Mouse (Mus musculus) gastrocnemius, adult 18-20 months (tissue): ENCODE measurements around the gene Glipr2. TPM values are rescaled to one million over a fixed set of nuclear protein-coding genes. Genes with fewer than 3 reads are reported as not detected.
A peak's percentile ranks its signal among the peaks of the same experiment; 100 is the strongest.

Experiments used
- DNase-seq: peaks from one replicate; pipeline ENCODE4 v3.0.0; 2021; ENCODE audit warnings: low spot score
- total RNA-seq, 2 experiments: library from RNA; stranded (reverse); gene quantifications; 2 replicates each; pipeline ENCODE4 v1.2.3; 2021

Gene Glipr2
- total RNA-seq, 2 experiments from 2014 or later, result 1.8 to 2.5 TPM

DNA sequence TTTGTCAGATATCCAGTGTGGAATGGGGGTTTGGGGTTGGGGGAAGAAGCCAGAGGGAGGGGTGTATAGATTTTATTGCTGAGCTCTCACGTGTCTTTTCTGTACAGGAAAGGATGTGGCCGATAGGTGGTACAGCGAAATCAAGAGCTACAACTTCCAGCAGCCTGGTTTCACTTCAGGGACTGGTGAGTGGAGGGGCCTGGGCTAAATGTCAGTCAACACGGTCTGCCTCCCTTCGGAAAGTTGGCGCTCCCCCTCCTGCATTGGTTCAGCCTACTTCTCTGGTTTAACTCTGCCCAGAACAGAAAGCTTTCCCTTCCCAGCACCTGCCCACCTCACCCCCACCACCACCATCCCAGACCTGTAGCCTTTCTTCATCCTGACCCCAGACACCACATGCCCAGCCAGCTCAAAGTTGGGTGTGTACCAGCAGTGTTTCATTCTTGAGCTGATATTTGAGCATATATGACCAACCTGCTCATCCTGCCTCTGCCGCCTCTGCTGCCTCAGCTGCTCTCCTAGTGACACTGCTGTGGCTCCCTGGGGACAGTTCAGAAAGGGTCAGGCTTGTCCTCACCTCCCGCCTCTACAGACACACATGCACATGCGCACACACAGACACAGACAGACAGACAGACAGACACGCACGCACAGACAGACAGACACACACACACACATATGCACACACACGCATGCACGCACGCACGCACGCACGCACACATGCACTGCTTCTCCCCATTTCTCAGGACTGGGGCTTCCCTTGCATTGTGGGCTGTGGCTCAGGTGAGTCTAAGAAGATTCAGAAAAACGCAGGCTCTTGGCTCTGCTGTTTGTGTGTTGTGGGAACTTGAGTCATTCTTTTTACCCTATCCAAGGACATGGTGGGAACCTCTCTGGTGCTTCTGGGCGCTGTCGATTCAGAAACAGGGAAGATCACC, 13.5 kb downstream of the Glipr2 start:
- no peak for DNase-seq

DNA sequence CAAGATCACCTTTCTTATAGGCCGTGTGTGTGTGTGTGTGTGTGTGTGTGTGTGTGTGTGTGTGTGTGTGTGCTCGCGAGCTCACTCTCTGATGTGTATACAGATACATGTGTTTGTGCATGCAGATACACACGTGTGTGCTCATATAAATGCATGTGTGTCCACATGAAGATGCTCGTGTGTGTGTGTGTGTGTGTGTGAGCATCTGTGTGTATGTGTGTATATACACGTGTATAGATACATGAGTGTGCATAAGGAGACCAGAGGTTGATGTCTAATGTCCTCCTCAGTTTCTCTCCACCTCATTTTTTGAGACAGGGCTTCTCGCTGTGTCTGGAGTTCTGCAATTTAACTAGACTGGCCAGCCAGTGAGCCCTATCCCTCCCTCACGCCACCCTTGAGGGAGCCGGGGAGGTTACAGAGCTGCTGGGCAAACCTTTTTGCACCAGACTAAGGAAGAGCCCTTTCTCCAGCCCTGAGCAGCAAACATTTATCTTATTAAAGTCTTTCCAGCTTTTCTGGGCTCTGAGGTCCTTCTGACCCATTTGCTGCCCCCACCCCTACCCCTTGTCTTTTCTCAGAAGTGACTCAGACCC, 14.4 kb downstream of the Glipr2 start:
- no peak for DNase-seq

DNA sequence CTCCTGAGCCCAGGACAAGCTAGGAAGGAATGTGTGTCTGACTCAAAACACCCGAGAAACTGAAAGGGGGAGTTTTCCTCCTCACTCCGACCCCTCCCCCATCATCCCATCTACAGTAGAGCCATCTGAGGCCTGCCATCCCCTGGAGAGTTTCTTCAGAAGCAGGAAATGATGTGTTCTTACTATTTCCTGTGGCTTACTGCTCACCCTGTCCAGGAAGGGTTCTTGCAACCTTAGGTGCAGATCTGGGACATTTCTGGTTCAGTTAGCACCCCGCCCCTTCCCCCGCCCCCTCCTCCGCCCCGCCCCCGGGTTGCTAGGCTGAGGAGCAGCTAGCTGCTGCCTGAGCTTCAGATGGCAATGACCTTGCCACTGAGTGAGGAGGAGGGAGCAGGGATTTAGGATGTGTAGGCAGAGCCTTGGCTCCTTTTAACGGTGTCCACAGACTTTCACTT, 15.0 kb downstream of the Glipr2 start:
- no peak for DNase-seq

DNA sequence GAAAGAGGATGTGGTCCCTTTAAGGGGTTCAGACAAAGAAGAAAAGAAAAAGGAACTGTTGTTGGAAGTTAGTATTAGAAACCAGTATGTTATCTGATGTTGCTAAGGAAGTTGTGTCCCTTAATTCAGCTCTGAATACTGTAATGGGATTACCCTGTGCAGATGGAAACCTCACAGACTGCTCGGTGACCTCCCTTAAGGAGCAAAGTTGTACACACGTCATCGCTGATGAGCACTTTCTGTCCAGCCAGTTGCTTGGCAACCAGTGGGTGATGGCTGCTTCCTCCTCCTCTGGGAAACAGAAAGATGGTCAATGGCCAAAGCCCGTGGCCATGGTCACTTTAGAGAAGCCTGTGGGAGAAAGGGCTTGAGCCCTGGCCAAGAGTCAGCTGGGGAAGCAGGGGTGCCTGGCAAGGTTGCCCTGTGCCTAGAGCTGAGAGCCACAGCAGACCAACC, 16.4 kb downstream of the Glipr2 start:
- peak; percentile 81 for DNase-seq

DNA sequence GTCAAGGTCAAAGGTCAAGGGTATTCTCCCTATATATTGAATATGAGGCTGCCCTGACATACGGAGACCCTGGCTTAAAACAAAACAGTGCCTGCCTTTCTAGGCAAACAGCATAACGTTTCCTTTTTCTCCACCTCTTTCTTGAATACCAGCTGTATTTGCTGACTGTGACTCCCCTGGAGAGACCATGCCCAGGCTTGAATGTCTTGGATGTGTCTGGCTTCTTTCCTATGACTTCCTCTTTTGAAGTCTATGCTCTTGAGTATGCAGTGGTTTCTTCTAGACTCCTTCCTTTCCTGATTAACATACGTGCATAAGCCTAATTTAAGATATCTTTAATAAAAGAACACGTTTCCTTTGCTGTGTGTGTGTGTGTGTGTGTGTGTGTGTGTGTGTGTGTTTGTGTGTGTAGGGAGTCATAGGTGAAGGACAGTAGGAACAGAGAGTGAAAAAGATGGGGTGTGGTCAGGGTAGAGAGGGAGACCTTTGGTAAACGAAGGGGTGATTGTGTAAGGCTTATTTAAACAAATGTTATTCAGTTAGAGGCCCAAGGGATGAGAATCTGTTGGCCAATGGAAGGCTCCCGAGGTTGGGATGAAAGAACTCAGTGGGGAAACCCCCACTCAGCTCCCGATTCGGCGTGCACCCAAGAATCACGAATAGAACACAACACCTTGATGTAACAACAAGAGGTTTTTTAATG, 17.9 kb downstream of the Glipr2 start:
- DNase-seq, result no peak

DNA sequence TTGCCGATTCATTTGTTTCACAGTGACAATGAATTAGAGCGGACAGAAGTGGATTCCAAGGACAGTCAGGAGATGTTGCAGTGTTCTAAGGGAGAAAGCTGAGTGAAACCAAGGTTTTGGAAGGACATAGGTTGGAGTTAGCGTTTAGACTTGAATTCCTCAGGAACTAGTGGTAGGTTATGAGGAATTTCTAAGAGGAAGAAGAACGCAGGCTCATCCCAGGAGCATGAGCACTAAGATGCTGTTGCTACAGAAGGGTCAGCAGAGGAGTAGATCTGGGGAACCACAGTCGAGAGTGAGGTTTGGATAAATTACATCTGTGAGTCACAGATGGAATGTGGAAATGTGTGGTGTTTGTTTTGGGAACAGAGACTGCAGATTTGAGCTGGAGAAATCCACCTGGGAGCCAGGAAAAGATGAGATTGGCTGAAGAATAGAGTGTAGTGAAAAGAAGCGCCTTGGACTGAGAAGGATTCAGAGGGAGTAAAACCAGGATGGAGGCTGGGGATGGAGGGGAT, 19.1 kb downstream of the Glipr2 start:
- DNase-seq, result no peak

DNA sequence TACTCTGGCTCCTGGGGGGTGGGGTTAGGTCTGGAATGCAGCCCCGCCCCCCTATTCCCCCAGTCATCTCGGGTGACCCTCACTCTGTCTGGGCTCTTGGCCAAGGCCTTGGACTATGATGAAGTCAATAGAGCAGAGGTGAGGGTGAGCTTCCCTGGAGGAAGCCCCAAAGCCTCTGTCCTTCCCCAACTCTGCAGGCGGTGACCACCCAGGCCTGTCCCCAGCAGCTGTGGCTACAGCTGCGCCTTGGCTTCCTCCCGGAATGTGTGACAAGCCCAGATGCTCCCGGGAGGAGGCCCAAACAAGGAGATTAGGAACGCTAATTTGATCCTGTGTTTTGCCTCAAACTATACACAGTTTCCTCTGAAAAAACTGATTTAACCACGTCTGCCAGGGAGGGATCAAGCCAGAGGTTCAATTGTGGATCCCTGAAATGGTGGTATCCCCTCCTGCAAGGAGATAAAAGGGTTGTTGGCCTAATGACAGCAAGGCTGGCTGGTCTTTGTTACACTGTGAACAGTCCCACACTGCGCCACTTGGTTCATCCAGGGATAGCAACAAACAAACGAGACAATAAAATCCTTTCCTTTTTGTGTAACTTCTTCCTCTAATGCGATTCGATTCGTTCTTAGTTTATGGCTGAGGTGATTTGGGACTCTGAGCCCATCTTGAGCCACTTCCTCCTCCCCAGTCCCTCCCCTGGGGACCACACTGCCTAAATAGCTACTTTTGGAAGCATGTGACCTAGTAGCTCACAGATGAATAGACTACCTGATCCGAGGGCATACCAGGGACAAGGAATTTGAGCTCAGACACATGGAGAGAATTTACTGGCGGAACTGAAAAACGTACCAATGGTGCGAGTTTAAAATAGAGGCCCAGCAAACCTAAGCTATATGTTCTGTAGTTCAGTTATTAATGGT, 21.6 kb downstream of the Glipr2 start:
- peak; percentile 53 for DNase-seq

DNA sequence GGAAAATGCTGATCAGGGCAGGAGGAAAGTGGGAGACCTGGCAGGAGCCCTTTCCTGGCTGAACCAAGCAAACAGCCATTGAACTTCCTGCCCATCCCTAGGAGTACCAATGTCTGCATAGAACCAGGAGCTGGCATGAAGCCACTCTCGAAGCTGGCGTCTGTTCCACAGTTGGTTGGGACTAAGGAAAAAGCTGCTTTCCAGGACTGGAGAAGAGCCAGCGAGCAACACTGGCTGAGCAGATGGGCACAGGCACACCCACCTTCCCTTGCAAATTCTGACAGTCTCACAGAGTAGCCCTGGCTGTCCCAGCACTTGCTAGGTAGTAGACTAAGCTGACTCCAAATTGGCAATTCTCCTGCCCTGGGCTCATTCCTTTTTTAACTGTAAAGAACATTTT, 22.5 kb downstream of the Glipr2 start:
- no peak for DNase-seq

DNA sequence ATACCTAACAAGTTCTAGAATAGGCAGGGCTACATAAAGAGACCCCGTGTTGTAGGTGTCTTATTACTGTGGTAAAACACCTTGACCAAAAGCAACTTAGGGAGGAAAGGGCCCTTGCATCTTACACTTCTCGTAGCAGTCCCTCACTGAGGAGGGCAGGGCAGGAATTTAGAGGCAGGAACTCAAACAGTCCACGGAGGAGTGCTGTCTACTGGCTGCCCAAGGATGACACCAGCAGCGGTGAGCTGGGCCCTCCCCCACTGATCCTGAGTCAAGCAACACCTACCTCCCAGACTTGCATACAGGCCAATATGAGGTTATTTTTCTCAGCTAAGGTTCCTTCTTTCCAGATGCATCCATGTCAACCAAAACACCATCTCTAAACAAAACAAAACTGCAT, 23.0 kb downstream of the Glipr2 start:
- DNase-seq, result no peak

DNA sequence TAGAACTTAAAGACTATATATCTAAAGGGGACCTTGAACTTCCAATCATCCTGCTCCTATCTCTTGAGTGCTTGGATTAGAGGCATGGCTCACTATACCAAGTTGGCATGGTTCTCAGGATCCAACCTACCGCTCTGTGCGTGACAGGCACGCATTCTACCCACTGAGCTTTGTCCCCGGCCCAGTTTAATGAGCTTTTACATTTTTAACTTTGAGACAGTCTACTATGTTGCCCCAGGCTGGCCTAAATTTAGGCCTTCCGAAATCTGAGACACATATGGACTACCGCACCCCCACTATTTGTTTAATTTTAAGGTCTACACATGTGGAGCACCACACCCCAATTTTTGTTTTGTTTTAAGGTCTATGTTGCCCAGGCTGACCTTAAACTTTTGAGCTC, 23.6 kb downstream of the Glipr2 start:
- no peak for DNase-seq

DNA sequence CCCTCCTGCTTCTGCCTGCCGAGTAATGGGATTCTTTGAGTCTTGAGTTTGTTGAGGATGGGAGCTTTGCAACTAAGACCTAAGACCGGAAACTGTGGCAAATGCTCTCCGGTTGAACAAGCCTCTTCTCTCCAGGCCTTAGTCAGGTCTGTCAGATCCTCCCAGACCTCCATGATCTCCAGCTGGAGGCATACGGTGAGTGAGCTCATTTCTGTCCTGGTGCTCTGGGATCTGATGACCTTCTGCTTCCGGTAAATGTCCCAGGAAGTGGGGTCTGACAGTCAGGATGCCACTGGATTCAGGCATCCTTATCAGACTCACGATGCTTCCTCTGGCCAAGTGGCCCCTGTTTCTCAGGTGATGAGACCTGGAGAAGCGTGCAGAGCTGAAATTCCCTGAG, 24.1 kb downstream of the Glipr2 start:
- DNase-seq, result no peak

DNA sequence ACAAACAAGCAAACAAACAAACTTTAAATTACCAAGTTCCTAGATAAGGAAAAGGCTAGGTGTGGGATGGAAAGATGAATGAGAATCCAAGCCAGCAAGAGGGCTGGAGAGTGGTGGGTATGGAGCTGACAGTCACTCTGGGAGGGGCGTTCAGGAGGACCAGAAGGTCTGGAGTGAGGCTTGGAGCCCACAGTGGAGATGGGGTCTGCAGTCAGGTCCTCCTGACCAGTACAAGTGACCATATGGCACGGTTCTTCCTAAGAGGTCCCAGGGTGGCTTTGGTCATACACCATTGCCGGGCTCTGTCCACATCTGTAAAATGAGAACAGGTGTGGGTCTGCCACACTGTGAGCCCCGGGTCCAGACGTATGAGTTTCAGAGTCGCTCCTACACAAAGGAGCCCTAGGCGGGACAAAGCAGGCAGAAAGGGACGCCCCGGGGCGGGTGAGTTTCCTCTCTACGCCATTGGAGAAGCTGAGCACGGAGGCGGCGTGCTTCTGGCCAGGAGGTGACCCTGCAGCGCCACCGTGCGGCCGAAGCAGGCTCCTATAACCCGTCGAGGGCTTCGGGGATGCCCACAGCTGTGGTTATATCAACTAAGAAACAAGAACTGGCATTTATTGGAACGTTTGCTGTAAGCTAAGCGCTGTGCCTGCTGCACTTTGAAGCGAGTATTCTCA, 25.0 kb downstream of the Glipr2 start:
- peak; percentile 93 for DNase-seq

DNA sequence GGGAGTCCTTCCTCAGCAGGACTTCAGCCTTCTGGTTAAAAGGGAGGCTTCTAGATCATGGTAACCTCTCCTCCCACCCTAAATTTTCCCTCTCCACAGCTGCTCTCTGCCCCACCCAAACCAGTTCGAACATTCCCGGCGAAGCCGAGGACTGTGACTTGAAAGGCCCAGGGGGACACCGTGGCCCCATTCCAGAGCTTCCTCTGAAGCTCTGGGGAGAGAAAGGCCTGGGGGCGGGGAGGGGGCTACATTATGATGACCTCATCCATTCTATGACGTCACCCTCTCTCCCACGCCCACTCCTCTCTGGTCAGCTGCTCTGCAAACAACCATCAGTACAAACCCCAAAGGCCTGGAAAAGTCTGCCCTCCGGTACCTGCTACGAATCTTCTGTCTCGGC, 26.0 kb downstream of the Glipr2 start, which contains the start of gene Ccin:
Ccin (plus strand) TSS at position 303 of the 400 bp plus-strand sequence.
- DNase-seq, result no peak

DNA sequence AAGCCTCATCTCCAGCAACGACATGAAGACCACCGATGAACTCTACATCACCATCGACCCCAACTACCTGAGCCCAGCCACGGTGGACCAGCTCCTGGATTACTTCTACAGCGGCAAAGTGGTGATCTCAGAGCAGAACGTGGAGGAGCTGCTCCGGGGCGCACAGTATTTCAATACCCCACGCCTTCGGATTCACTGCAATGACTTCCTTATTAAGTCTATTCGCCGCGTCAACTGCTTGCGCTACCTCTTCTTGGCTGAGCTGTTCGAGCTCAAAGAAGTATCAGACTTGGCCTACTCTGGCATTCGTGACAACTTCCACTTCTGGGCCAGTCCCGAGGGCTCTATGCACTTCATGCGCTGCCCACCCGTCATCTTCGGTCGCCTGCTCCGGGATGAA, 26.6 kb downstream of the Glipr2 start:
- DNase-seq, result no peak

DNA sequence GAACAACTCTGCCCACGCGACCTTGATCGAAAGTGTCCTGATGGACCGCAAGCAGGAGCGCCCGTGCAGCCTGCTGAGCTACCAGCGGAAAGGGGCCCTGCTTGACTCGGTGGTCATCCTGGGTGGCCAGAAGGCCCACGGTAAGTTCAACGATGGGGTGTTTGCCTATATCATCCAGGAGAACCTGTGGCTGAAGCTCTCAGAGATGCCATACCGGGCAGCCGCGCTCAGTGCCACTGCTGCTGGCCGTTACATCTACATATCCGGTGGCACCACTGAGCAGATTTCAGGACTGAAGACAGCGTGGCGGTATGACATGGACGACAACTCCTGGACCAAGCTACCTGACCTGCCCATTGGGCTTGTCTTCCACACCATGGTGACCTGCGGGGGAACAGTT, 27.1 kb downstream of the Glipr2 start:
- no peak for DNase-seq

DNA sequence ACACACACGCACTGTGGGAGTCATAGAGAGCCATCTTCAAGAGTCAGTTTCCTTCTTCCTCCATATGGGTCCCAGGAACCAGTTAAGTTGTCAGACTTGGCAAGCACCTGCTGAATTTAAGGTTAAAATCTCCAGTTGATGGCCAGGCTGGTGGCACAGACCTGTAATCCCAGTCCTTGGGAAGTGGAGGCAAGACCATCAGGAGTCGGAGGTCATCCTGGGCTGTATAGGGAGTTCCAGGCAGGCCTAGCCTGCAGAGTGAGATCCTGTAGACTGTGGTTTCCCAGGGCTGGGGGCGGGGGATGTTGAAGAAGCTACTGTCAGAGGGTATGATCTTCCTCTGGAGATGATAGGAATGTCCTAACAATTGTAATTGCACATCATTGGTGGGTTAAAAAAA, 31.8 kb downstream of the Glipr2 start:
- no peak for DNase-seq

DNA sequence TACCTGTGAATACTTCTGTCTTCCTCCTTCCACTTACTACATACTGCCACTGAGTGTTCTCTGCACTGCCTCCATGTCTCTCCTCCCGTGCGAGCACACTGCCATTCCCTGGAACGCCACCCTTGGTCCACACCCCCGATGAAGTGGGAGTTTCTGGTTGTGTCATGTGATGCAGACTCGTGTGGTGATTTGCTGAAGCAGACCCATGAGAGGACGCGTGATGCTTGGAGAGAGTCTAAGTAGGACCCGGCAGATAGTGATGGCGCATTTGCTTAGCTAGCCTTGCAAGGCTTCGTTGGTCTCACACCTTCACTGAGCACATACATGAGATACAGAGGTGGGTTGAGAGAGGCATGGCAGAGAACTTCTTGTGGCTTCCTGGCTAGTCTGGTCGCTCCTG, 35.9 kb downstream of the Glipr2 start:
- no peak for DNase-seq

DNA sequence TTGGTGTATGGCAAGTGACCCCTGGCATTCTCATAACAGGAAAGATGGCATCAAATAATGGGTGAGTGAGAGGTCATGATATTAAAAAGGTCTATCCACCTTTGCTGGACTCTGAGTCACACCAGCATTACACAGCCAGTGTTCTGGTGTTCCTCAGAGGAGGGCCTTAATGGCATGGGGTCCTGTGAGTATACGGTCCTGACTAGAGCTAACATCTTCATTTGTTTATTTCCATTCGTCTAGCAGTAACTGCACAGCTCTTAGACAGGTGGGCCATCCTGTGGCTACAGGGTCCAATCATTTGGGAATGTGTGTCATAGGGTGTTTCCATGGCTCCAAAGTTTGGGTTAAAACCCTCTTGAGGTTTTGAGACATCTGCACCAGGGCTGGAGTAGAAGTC, 37.1 kb downstream of the Glipr2 start:
- no peak for DNase-seq

DNA sequence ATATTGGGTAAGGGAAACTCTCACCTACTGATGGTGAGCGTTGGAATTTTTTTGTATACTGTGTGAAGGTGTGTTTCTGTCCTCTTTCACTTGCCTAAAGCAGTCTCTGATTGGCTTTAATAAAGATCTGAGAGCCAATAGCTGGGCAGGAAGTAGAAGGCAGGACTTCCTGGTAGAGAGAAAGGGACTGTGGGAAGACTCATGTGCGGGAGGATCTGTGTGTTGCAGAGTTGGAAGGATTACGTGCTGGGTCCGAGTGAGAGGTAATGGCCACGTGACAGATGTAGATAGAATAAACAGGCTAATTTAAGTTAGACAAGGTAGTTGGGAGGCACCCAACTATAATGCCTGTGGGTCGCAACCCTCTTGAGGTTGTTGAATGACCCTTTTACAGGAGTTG, 46.4 kb downstream of the Glipr2 start:
- DNase-seq, result no peak

DNA sequence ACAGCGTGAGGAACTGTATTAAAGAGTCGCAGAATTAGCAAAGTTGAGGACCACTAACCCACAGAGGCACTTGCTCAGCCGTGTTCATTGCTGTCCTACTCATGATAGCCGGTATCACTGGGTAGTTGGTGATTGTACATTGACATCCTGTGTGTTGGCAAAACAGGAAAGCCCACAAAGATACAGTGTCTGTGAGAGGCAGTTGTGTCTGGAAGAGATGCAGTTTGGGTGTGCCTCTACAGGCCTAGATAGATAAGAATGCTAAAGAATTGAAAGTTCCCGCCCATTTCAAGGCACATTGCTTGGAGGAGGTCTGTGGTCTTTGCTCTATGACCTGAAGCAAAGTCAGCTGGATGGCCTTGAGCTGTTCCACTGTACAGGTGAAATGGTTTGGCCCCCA, 46.9 kb downstream of the Glipr2 start, which contains the start of gene Clta:
Clta (plus strand) TSS at position 327 of the 400 bp plus-strand sequence.
- no peak for DNase-seq
